Mouse (Mus musculus) hindbrain, embryonic 16.5 days (tissue): ENCODE results near the gene Cdx2. TPM values are rescaled to one million over a fixed set of nuclear protein-coding genes. Genes with fewer than 3 reads are reported as not detected.

Experiments
- microRNA-seq: library from miRNA; unstranded; fragments of <30 nt; microRNA quantifications from one replicate; pipeline ENCODE4, GENCODE M21; 2017
- polyA plus RNA-seq: library from polyadenylated mRNA; unstranded; fragments of >200 nt; fragmentation: Nextera tagmentation; extraction: Ambion mirVana; gene quantifications from 2 replicates; pipeline ENCODE4 v1.2.1, GENCODE M21; 2015

The Cdx2 gene
- polyA plus RNA-seq, 1 experiment from 2014 or later = not detected

Small RNA genes lying within 50 kb of the gene (microRNA-seq; reads per million reads assigned to microRNA genes)
- gene Mir7k = not detected

Other genes starting within 250 kb of the Cdx2 start
- gene Lnx2, start 230.7 kb downstream of the Cdx2 start, polyA plus RNA-seq = 4.5 and 6.2 TPM in 2 replicates
- 96.0 and 105 TPM in 2 replicates for gene Polr1d, start 230.2 kb downstream of the Cdx2 start, polyA plus RNA-seq
- 3.2 and 3.5 TPM in 2 replicates for gene Gsx1, start 118.6 kb downstream of the Cdx2 start, polyA plus RNA-seq
- not detected in 2 replicates for gene Pdx1, start 37.3 kb downstream of the Cdx2 start, polyA plus RNA-seq
- not detected in 2 replicates for gene Urad, start 15.2 kb upstream of the Cdx2 start, polyA plus RNA-seq
- 1.8 and 2.3 TPM in 2 replicates for gene Flt3, start 93.2 kb upstream of the Cdx2 start, polyA plus RNA-seq
- gene Pan3, start 122.9 kb upstream of the Cdx2 start, polyA plus RNA-seq = 36.4 and 52.7 TPM in 2 replicates